Comparison of ENCODE assay signal across 12 mouse cellular contexts in genomic region chr13:64416955-64417601, GRCm38 (mm10). TPM values are rescaled to one million over a fixed set of nuclear protein-coding genes. Genes with fewer than 3 reads are reported as not detected.
A peak's percentile ranks its signal among the peaks of the same experiment; 100 is the strongest.
DNase-seq lines count a peak whose midpoint lies in the region; ATAC-seq and TF ChIP-seq lines count a peak whose summit lies in the region.
"Had no signal": no experiment of that assay in that cellular context is flagged by ENCODE, and none has a peak within 500 bp of the region (broad histone marks: within the 10 kb centered on the region; RNA-seq: fewer than 3 reads in every experiment).

No protein-coding gene starts in this region.

- no peak overlapping the region for H3K4me2 ChIP-seq in limb, embryonic 13.5 days (replicated peaks)
- no peak overlapping the region for H3K4me2 ChIP-seq in heart, embryonic 13.5 days
- H3K4me2 ChIP-seq in stomach, embryonic 14.5 days (replicated peaks; ENCODE audit: low read depth, low read length), result no peak overlapping the region
- H3K4me2 ChIP-seq in forebrain, postnatal 0 days (ENCODE audit: low read depth), result no peak overlapping the region
- H3K4me2 ChIP-seq: midbrain, embryonic 12.5 days had no signal

- no peak overlapping the region for H3K9ac ChIP-seq in limb, embryonic 13.5 days
- no peak overlapping the region for H3K9ac ChIP-seq in heart, embryonic 13.5 days
- H3K9ac ChIP-seq in stomach, embryonic 14.5 days (replicated peaks; ENCODE audit: low read depth, low read length), result no peak overlapping the region
- no peak overlapping the region for H3K9ac ChIP-seq in forebrain, postnatal 0 days
- H3K9ac ChIP-seq: midbrain, embryonic 12.5 days had no signal

- H3K27me3 ChIP-seq in limb, embryonic 13.5 days, result no peaks in the 10 kb centered on the region
- no peaks in the 10 kb centered on the region for H3K27me3 ChIP-seq in limb, embryonic 10.5 days (ENCODE audit: low read depth, poor library complexity, severe bottlenecking)
- no peaks in the 10 kb centered on the region for H3K27me3 ChIP-seq in heart, embryonic 13.5 days (replicated peaks)
- no peaks in the 10 kb centered on the region for H3K27me3 ChIP-seq in stomach, embryonic 14.5 days (ENCODE audit: control insufficient read depth, insufficient read depth, low read length)
- no peaks in the 10 kb centered on the region for H3K27me3 ChIP-seq in cerebellum, adult 2 months (ENCODE audit: control insufficient read depth, insufficient read depth, low read length)
- H3K27me3 ChIP-seq in forebrain, embryonic 10.5 days (ENCODE audit: poor library complexity, severe bottlenecking), result no peaks in the 10 kb centered on the region
- no peaks in the 10 kb centered on the region for H3K27me3 ChIP-seq in forebrain, postnatal 0 days (ENCODE audit: insufficient read depth, low read length)
- H3K27me3 ChIP-seq: midbrain, embryonic 12.5 days had no signal

- no peak for DNase-seq in limb, embryonic 10.5 days (ENCODE audit: low spot score)
- DNase-seq in kidney, adult 9 months, result peak; percentile 57
- DNase-seq in cerebellum, adult 2 months, result no peak
- DNase-seq in forebrain, embryonic 10.5 days (ENCODE audit: extremely low spot score, low spot score), result no peak
- DNase-seq in forebrain, postnatal 0 days, result no peak
- DNase-seq: cerebellum, postnatal 25 days; liver had no signal

- 43% methylated on average over 5 of the region's 5 CpGs for WGBS in limb, embryonic 13.5 days
- 74% methylated on average over 5 of the region's 5 CpGs for WGBS in limb, embryonic 10.5 days
- WGBS in heart, embryonic 13.5 days, result 54% methylated on average over 5 of the region's 5 CpGs
- WGBS in stomach, embryonic 14.5 days, result 16% methylated on average over 5 of the region's 5 CpGs
- WGBS in cerebellum, adult 2 months, result 28% methylated on average over 5 of the region's 5 CpGs
- WGBS in forebrain, embryonic 10.5 days, result 80% methylated on average over 5 of the region's 5 CpGs
- 46% methylated on average over 5 of the region's 5 CpGs for WGBS in forebrain, postnatal 0 days

- H3K36me3 ChIP-seq in limb, embryonic 13.5 days, result no peaks in the 10 kb centered on the region
- H3K36me3 ChIP-seq in limb, embryonic 10.5 days, result no peaks in the 10 kb centered on the region
- no peaks in the 10 kb centered on the region for H3K36me3 ChIP-seq in heart, embryonic 13.5 days
- H3K36me3 ChIP-seq in stomach, embryonic 14.5 days (ENCODE audit: control insufficient read depth, insufficient read depth, low read length), result no peaks in the 10 kb centered on the region
- no peaks in the 10 kb centered on the region for H3K36me3 ChIP-seq in forebrain, embryonic 10.5 days (replicated peaks)
- no peaks in the 10 kb centered on the region for H3K36me3 ChIP-seq in forebrain, postnatal 0 days (ENCODE audit: insufficient read depth)
- H3K36me3 ChIP-seq: midbrain, embryonic 12.5 days had no signal

- no peak for TF ChIP-seq CTCF in cerebellum, adult 2 months (IDR thresholded peaks at IDR 0.05; ENCODE audit: borderline replicate concordance, insufficient read depth, low read depth, low read length)
- no peak for TF ChIP-seq CTCF in forebrain, postnatal 0 days (IDR thresholded peaks at IDR 0.05; ENCODE audit: low read depth)

- H3K27ac ChIP-seq in limb, embryonic 13.5 days, result no peak overlapping the region
- H3K27ac ChIP-seq in limb, embryonic 10.5 days, result no peak overlapping the region
- H3K27ac ChIP-seq in heart, embryonic 13.5 days (replicated peaks), result peak overlapping the region; percentile 22; the same call in 1 of the 2 replicates
- peak overlapping the region; percentile 68 for H3K27ac ChIP-seq in stomach, embryonic 14.5 days (ENCODE audit: low read length)
- no peak overlapping the region for H3K27ac ChIP-seq in cerebellum, adult 2 months (ENCODE audit: insufficient read depth, low read length)
- no peak overlapping the region for H3K27ac ChIP-seq in forebrain, embryonic 10.5 days
- H3K27ac ChIP-seq in forebrain, postnatal 0 days (ENCODE audit: low read depth, low read length), result no peak overlapping the region
- H3K27ac ChIP-seq: midbrain, embryonic 12.5 days had no signal

- no peaks in the 10 kb centered on the region for H3K9me3 ChIP-seq in limb, embryonic 13.5 days
- no peaks in the 10 kb centered on the region for H3K9me3 ChIP-seq in limb, embryonic 10.5 days (replicated peaks)
- no peaks in the 10 kb centered on the region for H3K9me3 ChIP-seq in heart, embryonic 13.5 days
- no peaks in the 10 kb centered on the region for H3K9me3 ChIP-seq in stomach, embryonic 14.5 days (ENCODE audit: control insufficient read depth, low read depth, low read length)
- H3K9me3 ChIP-seq in forebrain, embryonic 10.5 days, result no peaks in the 10 kb centered on the region
- H3K9me3 ChIP-seq in forebrain, postnatal 0 days (ENCODE audit: low read length), result no peaks in the 10 kb centered on the region
- H3K9me3 ChIP-seq: midbrain, embryonic 12.5 days had no signal

- no peak overlapping the region for H3K4me3 ChIP-seq in limb, embryonic 13.5 days
- H3K4me3 ChIP-seq in limb, embryonic 10.5 days, result no peak overlapping the region
- H3K4me3 ChIP-seq in heart, embryonic 13.5 days, result no peak overlapping the region
- H3K4me3 ChIP-seq in stomach, embryonic 14.5 days (ENCODE audit: low read depth, low read length), result no peak overlapping the region
- H3K4me3 ChIP-seq in cerebellum, adult 2 months (replicated peaks; ENCODE audit: insufficient read depth, low read depth, low read length), result no peak overlapping the region
- no peak overlapping the region for H3K4me3 ChIP-seq in forebrain, embryonic 10.5 days
- no peak overlapping the region for H3K4me3 ChIP-seq in forebrain, postnatal 0 days (ENCODE audit: low read depth, low read length)
- H3K4me3 ChIP-seq: midbrain, embryonic 12.5 days had no signal

- peak; percentile 73; the same call in 1 of the 2 replicates for ATAC-seq in limb, embryonic 13.5 days (ENCODE audit: low FRiP score, low read depth)
- ATAC-seq in heart, embryonic 13.5 days (ENCODE audit: extremely low read depth, insufficient number of reproducible peaks, low FRiP score, low TSS enrichment), result no peak
- peak; percentile 84 for ATAC-seq in stomach, embryonic 14.5 days (ENCODE audit: insufficient number of reproducible peaks, insufficient read depth, low FRiP score, low read depth)
- ATAC-seq in forebrain, postnatal 0 days, result no peak
- ATAC-seq: hindbrain, embryonic 16.5 days had no signal

- TF ChIP-seq POLR2A in cerebellum, adult 2 months (IDR thresholded peaks at IDR 0.05; ENCODE audit: borderline replicate concordance, insufficient read depth, low read length), result no peak

- H3K4me1 ChIP-seq in limb, embryonic 13.5 days, result peaks cover 9% of the 10 kb centered on the region; the same call in 1 of the 2 replicates
- no peaks in the 10 kb centered on the region for H3K4me1 ChIP-seq in limb, embryonic 10.5 days
- peaks cover 16% of the 10 kb centered on the region for H3K4me1 ChIP-seq in heart, embryonic 13.5 days
- H3K4me1 ChIP-seq in stomach, embryonic 14.5 days (ENCODE audit: control insufficient read depth, insufficient read depth, low read length), result no peaks in the 10 kb centered on the region; the same call in 1 of the 2 replicates
- no peaks in the 10 kb centered on the region for H3K4me1 ChIP-seq in cerebellum, adult 2 months (ENCODE audit: control insufficient read depth, insufficient read depth, low read length)
- no peaks in the 10 kb centered on the region for H3K4me1 ChIP-seq in forebrain, embryonic 10.5 days
- H3K4me1 ChIP-seq in forebrain, postnatal 0 days (ENCODE audit: insufficient read depth), result no peaks in the 10 kb centered on the region
- H3K4me1 ChIP-seq: midbrain, embryonic 12.5 days had no signal

RNA-seq across cellular contexts. Expression of gene Cdk20, which starts 15.0 kb away (rescaled TPM):
- 16.7 and 17.3 TPM in 2 replicates for polyA plus RNA-seq in limb, embryonic 13.5 days (2015; fragmentation: Nextera tagmentation; extraction: Ambion mirVana)
- 9.0 and 11.8 TPM in 2 replicates for polyA plus RNA-seq in limb, embryonic 10.5 days (2016; fragmentation: Nextera tagmentation; extraction: Ambion mirVana)
- polyA plus RNA-seq in heart, embryonic 13.5 days (2015; fragmentation: Nextera tagmentation; extraction: Ambion mirVana), result 5.1 and 5.3 TPM in 2 replicates
- 8.8 and 10.1 TPM in 2 replicates for polyA plus RNA-seq in stomach, embryonic 14.5 days (2014; fragmentation: Nextera tagmentation; extraction: Ambion mirVana)
- 27.9 and 28.5 TPM in 2 replicates for polyA plus RNA-seq in cerebellum, adult 2 months (2012; rRNA removed)
- polyA plus RNA-seq in forebrain, embryonic 10.5 days (2016; fragmentation: Nextera tagmentation; extraction: Ambion mirVana), result 10.2 and 10.8 TPM in 2 replicates
- total RNA-seq in forebrain, postnatal 0 days (2014; rRNA removed), result 29.2 and 38.5 TPM in 2 replicates
- polyA plus RNA-seq in forebrain, postnatal 0 days (2015; fragmentation: Nextera tagmentation; extraction: Ambion mirVana), result 21.6 and 26.4 TPM in 2 replicates

RNA-seq across cellular contexts. Expression of gene Ctsl, which starts 46.4 kb away (rescaled TPM):
- polyA plus RNA-seq in limb, embryonic 13.5 days (2015; fragmentation: Nextera tagmentation; extraction: Ambion mirVana), result 205 and 206 TPM in 2 replicates
- 100 and 108 TPM in 2 replicates for polyA plus RNA-seq in limb, embryonic 10.5 days (2016; fragmentation: Nextera tagmentation; extraction: Ambion mirVana)
- 257 and 294 TPM in 2 replicates for polyA plus RNA-seq in heart, embryonic 13.5 days (2015; fragmentation: Nextera tagmentation; extraction: Ambion mirVana)
- polyA plus RNA-seq in stomach, embryonic 14.5 days (2014; fragmentation: Nextera tagmentation; extraction: Ambion mirVana), result 207 and 209 TPM in 2 replicates
- 150 and 164 TPM in 2 replicates for polyA plus RNA-seq in cerebellum, adult 2 months (2012; rRNA removed)
- 135 and 141 TPM in 2 replicates for polyA plus RNA-seq in forebrain, embryonic 10.5 days (2016; fragmentation: Nextera tagmentation; extraction: Ambion mirVana)
- total RNA-seq in forebrain, postnatal 0 days (2014; rRNA removed), result 138 and 149 TPM in 2 replicates
- 161 and 182 TPM in 2 replicates for polyA plus RNA-seq in forebrain, postnatal 0 days (2015; fragmentation: Nextera tagmentation; extraction: Ambion mirVana)

Comparison
In these comparisons a context has a peak if more than half of its experiments do, and no peak if none do; other contexts are left out.
1. ATAC-seq: peak in limb, embryonic 13.5 days (single experiment) and stomach, embryonic 14.5 days (single experiment); none in heart, embryonic 13.5 days (single experiment) and forebrain, postnatal 0 days (single experiment).
2. H3K27ac ChIP-seq: peak in heart, embryonic 13.5 days (single experiment) and stomach, embryonic 14.5 days (single experiment); none in limb, embryonic 13.5 days (single experiment), limb, embryonic 10.5 days (single experiment), cerebellum, adult 2 months (single experiment), forebrain, embryonic 10.5 days (single experiment) and forebrain, postnatal 0 days (single experiment).